Mouse (Mus musculus) B cell, adult (primary cell): Measurements from ENCODE around the gene Sec24a. TPM values are rescaled to one million over a fixed set of nuclear protein-coding genes. Genes with fewer than 3 reads are reported as not detected.

Experiments used
- total RNA-seq: library from RNA; stranded (reverse); gene quantifications from 4 replicates; pipeline ENCODE4 v1.2.4, GENCODE M21; 2023; ENCODE audit not compliant: inconsistent age

Sec24a gene
- 74.3 to 87.0 TPM (median 84.5 TPM) in 4 replicates for total RNA-seq

GRCm38 (mm10) chr11:51763213-51763907, at the start of gene Sec24a, which contains the start of gene Sar1b:
TSS of gene Sec24a (minus strand) at chr11:51763634.
TSS of gene Sar1b (plus strand) at chr11:51763687.

GRCm38 (mm10) chr11:51688330-51689328, 74.8 kb downstream of the Sec24a start, which contains the start of gene 0610009B22Rik:
TSS of gene 0610009B22Rik (minus strand) at chr11:51688874.

GRCm38 (mm10) chr11:51650691-51651515, 112.5 kb downstream of the Sec24a start, which contains the start of the genes N4bp3 and D930048N14Rik:
TSS of gene N4bp3 (minus strand) at chr11:51650842.
TSS of gene D930048N14Rik (plus strand) at chr11:51650954.

Other genes with a start within 250 kb of the Sec24a start
- 16.6 to 24.9 TPM (median 21.3 TPM) in 4 replicates for gene Phykpl, start 178.9 kb downstream of the Sec24a start, total RNA-seq
- 241 to 254 TPM (median 253 TPM) in 4 replicates for gene Hnrnpab, start 156.8 kb downstream of the Sec24a start, total RNA-seq
- gene Nhp2, start 143.9 kb downstream of the Sec24a start, total RNA-seq, result 52.6 to 60.6 TPM (median 58.5 TPM) in 4 replicates
- 114 to 135 TPM (median 129 TPM) in 4 replicates for gene Rmnd5b, start 127.7 kb downstream of the Sec24a start, total RNA-seq
- gene N4bp3, start 112.8 kb downstream of the Sec24a start, total RNA-seq, result 22.4 to 24.8 TPM (median 24.6 TPM) in 4 replicates
- gene D930048N14Rik, start 112.7 kb downstream of the Sec24a start, total RNA-seq, result 1.1 to 2.1 TPM (median 2.0 TPM) in 4 replicates
- gene 0610009B22Rik, start 74.8 kb downstream of the Sec24a start, total RNA-seq, result 4.7 to 9.2 TPM (median 5.5 TPM) in 4 replicates
- gene Sar1b, start 53 bp upstream of the Sec24a start, total RNA-seq, result 29.9 to 36.0 TPM (median 34.6 TPM) in 4 replicates
- gene Jade2, start 94.0 kb upstream of the Sec24a start, total RNA-seq, result 67.5 to 72.9 TPM (median 68.9 TPM) in 4 replicates
- 42.2 to 49.8 TPM (median 45.0 TPM) in 4 replicates for gene Cdkn2aipnl, start 204.0 kb upstream of the Sec24a start, total RNA-seq
- gene Ube2b, start 237.1 kb upstream of the Sec24a start, total RNA-seq, result 180 to 200 TPM (median 183 TPM) in 4 replicates
- 4.4 to 4.9 TPM (median 4.5 TPM) in 4 replicates for gene Cdkl3, start 240.6 kb upstream of the Sec24a start, total RNA-seq